Mouse (Mus musculus) kidney, adult 2 months (tissue): Measurements from ENCODE around the gene Akt1s1. TPM values are rescaled to one million over a fixed set of nuclear protein-coding genes. Genes with fewer than 3 reads are reported as not detected.
A peak's percentile ranks its signal among the peaks of the same experiment; 100 is the strongest.

ENCODE experiments used
- DNase-seq: peaks from one replicate; pipeline ENCODE4 v3.0.0; 2021
- H3K27ac ChIP-seq: fragments of 200-500 bp; 2 replicates; pipeline ENCODE4 v1.5.1; 2012; ENCODE audit warnings: low read depth, low read length, control low read depth, inconsistent platforms; ENCODE audit not compliant: insufficient read depth
- H3K27me3 ChIP-seq: fragments of 200-500 bp; replicated peaks from 2 replicates; pipeline ENCODE4 v1.6.1; 2012; ENCODE audit warnings: mild to moderate bottlenecking, moderate library complexity, low read length, inconsistent platforms; ENCODE audit not compliant: control insufficient read depth, insufficient read depth
- H3K36me3 ChIP-seq: fragments of 200-500 bp; 2 replicates; pipeline ENCODE4 v1.6.1; 2012; ENCODE audit warnings: mild to moderate bottlenecking, moderate library complexity, low read length, inconsistent platforms; ENCODE audit not compliant: control insufficient read depth, insufficient read depth
- H3K4me1 ChIP-seq: fragments of 200-500 bp; 2 replicates; pipeline ENCODE4 v1.6.1; 2011; ENCODE audit warnings: low read length; ENCODE audit not compliant: control insufficient read depth, insufficient read depth
- H3K4me3 ChIP-seq: fragments of 200-500 bp; 2 replicates; pipeline ENCODE4 v1.5.1; 2011; ENCODE audit warnings: mild to moderate bottlenecking, low read depth, low read length, control low read depth; ENCODE audit not compliant: insufficient read depth
- CTCF ChIP-seq: fragments of 200-500 bp; conservative IDR thresholded peaks from 2 replicates; pipeline ENCODE4 v1.5.1; 2011; ENCODE audit warnings: low read depth, mild to moderate bottlenecking, control low read depth, low read length, moderate library complexity, mixed read lengths; ENCODE audit not compliant: insufficient read depth, insufficient read length
- POLR2A ChIP-seq: fragments of 200-500 bp; IDR thresholded peaks from one replicate; pipeline ENCODE4 v1.6.1; 2011; ENCODE audit warnings: low read depth, low read length, control low read depth
- WGBS: fragments of 180-500 bp; shearing (Covaris S2); methylation state at CpG from one replicate; pipeline ENCODE4 v1.1.7; 2018; 5-methylcytosine and 5-hydroxymethylcytosine counted together
- polyA plus RNA-seq: library from polyadenylated mRNA; depleted of rRNA; stranded (reverse); fragments of >200 nt; gene quantifications from 2 replicates; pipeline ENCODE4 v1.2.3, GENCODE M21; 2012

Gene Akt1s1
- polyA plus RNA-seq, 1 experiment: 90.6 TPM

DNA sequence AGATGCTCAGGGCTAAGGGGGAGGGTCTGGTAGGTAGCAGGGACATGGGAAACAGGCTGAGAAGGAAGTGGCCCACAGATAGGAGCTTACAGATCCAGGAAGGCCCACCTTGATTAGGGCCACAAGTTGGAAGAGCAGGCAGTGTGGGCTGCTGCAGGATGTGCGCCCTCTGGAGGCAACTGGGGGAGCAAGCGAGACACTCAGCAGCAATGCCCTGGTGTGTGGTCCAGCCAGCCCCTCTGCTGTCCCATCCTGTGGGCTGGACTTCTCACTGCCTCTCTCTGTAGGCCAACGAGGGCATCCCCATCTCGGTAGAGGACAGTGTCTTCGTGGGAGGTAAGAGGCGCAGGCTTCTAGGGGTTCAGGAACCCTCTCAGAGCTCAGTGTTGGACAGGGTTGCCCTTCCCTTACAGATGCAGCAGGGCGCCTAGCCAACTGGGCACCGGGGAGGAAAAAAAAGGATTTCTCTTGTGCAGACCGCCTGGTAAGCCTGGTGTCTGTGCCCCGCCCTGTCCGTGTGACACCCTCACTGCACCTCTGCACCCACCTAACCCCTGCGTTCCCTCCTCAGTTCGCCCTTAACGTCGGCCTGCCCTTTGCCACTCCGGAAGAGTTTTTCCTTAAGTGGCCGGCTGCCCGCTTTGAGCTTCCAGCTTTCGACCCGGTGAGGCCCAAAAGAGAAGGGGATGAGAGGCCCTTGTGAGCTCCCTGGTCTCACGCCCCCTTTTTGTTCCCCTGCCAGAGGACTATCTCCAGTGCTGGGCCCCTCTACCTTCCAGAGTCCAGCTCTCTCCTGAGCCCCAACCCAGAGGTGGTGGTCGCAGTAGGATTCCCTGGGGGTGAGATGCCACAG lies 12.0 kb downstream of the Akt1s1 start:
- 54% methylated on average over 22 of the region's 22 CpGs for WGBS
- Histone ChIP-seq H3K4me1 (peaks cover 4% of the 10 kb centered on the region; the same call in 1 of the 2 replicates), H3K4me3 (no peak overlapping the region), H3K36me3 (no peaks in the 10 kb centered on the region), H3K27ac (no peak overlapping the region), H3K27me3 (no peaks in the 10 kb centered on the region)
- peak; percentile 65 for DNase-seq
- TF ChIP-seq POLR2A (no peak), CTCF (peak; percentile 85)

DNA sequence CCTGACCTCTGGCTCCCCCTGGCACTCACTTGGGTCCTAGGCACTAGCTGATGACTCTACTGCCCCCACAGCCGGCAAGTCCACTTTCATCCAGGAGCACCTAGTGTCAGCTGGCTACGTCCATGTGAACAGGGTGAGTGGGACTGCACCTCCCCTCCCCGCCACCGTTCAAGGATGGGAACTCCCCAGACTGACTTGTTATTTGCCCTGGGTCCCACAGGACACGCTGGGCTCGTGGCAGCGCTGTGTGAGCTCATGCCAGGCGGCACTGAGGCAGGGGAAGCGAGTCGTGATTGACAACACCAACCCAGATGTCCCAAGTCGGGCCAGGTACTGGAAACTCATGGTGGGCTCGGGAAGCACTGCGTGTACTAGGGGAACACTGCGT lies 12.6 kb downstream of the Akt1s1 start:
- no peak for DNase-seq
- Histone ChIP-seq H3K36me3 (no peaks in the 10 kb centered on the region), H3K27me3 (no peaks in the 10 kb centered on the region), H3K27ac (no peak overlapping the region), H3K4me1 (peaks cover 6% of the 10 kb centered on the region), H3K4me3 (no peak overlapping the region)
- no peak for TF ChIP-seq CTCF
- TF ChIP-seq POLR2A: no peak
- WGBS: 79% methylated on average over 14 of the region's 14 CpGs

DNA sequence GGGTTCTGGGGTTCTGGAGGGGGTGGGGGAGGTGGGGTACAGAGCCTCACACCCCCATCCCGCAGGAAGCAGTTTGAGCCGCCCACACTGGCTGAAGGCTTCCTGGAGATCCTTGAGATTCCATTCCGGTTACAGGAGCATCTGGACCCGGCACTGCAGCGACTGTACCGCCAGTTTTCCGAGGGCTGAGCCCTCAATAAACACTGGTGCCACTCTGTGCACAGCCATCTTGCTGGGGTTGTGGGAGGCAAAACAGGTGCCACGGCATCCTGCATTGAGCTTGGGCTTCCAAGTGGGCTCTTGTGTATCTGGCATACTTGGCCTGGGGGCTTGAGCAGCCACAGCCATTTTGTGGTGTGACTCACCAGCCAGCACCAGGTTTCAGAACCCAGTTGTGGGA lies 13.6 kb downstream of the Akt1s1 start:
- 76% methylated on average over 8 of the region's 8 CpGs for WGBS
- TF ChIP-seq POLR2A (no peak), CTCF (no peak)
- Histone ChIP-seq H3K4me3 (no peak overlapping the region), H3K27me3 (no peaks in the 10 kb centered on the region), H3K36me3 (no peaks in the 10 kb centered on the region), H3K27ac (no peak overlapping the region), H3K4me1 (peaks cover 10% of the 10 kb centered on the region)
- no peak for DNase-seq

DNA sequence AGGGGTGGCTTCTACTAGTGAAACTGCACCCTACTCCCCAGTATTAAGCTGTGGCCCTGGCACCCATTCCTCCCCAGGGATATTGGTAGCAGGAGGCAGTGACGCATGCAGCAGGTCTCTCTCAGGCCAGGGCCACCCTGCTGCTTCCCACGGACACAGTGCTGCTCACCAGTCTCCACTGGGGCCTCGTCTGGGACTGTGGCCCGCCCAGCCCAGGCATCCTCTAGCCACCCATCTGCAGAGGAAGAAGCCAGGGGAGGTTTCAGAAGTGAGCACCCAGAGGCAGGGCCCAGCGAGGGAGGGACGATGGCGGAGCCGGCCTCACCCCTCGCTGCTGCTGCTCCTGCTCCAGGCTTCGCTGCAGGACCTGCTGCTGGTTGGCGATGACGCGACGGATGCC lies 14.4 kb downstream of the Akt1s1 start:
- Histone ChIP-seq H3K36me3 (no peaks in the 10 kb centered on the region), H3K27ac (no peak overlapping the region), H3K4me1 (peaks cover 16% of the 10 kb centered on the region), H3K4me3 (no peak overlapping the region), H3K27me3 (no peaks in the 10 kb centered on the region)
- WGBS: 82% methylated on average over 14 of the region's 14 CpGs
- TF ChIP-seq CTCF: no peak
- TF ChIP-seq POLR2A: no peak
- DNase-seq: no peak

DNA sequence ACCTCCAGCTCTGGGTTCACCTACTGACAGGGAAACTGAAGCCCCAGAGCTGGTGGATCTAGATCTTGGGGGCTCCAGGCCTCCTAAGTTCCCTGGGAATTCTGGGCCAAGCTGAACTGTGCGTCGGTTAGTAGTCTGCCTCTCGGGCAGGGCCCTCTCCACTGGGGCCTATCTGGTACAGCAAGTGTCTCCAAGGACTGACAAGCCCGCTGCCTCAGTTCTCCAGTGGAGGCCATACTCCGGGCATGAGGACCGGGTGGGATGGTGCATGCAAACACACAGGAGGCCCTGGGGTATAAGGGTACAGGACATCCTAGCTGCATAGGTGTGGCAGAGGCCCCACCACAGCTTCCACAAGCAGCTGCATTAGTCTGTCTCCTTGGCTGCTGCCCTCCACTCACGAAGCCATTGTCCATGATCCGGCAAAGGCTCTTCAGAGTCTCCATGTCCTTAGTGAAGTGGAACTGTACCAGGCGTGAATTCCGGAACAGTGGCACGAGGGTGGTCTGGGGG lies 15.2 kb downstream of the Akt1s1 start:
- H3K27ac ChIP-seq: no peak overlapping the region
- H3K27me3 ChIP-seq: no peaks in the 10 kb centered on the region
- DNase-seq: no peak
- H3K4me1 ChIP-seq: peaks cover 21% of the 10 kb centered on the region
- no peak for TF ChIP-seq CTCF
- no peak for TF ChIP-seq POLR2A
- no peaks in the 10 kb centered on the region for H3K36me3 ChIP-seq
- H3K4me3 ChIP-seq: no peak overlapping the region
- WGBS: 81% methylated on average over 11 of the region's 11 CpGs

DNA sequence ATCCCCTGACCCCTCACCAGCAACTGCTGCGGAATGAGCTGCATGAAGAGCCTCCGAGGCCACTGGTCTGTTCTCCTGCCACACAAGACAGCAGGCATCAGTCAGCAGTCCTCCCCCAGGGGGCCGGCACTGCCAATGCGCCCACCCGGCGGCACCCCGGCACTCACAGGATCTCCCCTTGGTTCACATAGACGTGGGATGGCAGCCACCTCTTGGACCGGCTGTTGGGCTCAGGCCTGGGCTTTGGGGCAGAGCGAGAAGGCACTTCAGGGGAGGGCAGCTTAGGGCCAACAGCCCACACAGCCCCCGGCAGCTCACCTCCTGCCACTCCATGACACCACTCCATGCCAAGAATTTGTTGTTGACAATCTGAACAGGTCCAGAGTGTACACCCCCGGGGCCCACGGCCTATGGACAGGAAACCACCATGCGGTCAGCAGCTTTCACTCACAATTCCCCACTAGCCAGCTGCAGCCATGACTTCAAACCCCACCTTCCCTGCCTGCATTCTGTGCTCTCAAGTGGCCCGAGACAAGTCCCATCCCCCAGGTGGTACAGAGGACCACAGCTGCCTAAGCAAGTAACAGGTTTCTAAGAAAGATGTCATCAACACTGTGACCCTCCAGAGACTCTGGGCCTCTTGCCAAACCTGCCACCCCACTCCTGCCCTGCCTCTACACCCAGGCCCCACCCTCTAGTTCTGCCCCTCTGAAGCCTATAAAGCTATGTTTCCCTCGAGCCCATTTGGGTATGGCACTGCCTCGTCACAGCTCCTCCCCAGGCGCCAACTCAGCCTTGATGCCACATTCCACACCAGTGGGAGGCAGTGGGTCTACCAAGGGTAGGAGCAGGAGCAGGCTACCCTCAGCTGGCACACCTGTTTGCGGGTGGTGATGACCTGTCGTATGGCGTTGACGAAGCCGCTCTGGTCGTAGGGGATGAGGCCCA lies 16.1 kb downstream of the Akt1s1 start:
- Histone ChIP-seq H3K27me3 (no peaks in the 10 kb centered on the region), H3K36me3 (no peaks in the 10 kb centered on the region), H3K4me1 (peaks cover 21% of the 10 kb centered on the region), H3K27ac (no peak overlapping the region), H3K4me3 (no peak overlapping the region)
- TF ChIP-seq POLR2A (no peak), CTCF (no peak)
- no peak for DNase-seq
- WGBS: 67% methylated on average over 24 of the region's 24 CpGs
